Mouse (Mus musculus) cerebellum, postnatal 10 days (tissue): ENCODE measurements around the gene Zfp13.

Source experiments
- DNase-seq, 2 experiments: peaks; one replicate each; pipeline ENCODE4 v3.0.0; 2021; ENCODE audit warnings: mixed read lengths in 2 of 2

Gene Zfp13

DNA sequence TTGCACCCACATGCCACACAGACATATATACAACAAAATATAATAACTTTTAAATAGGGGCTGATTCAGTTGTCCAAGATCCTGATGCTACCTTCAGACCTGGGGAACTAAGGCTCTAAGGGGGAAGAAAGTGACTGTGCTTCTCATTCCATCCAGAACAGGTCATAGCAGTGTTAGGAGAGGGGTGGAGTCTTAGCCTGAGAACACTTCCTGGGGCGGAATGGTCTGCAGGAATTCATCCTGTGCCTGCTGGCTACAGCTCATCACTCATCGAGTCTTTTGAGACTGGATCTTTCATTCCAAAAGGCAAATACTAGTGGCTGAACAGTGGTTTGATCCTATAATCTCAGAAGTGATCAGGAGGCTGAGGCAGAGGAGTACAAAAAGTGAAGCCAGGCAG lies 12.0 kb downstream of the Zfp13 start:
- DNase-seq = no peak

GRCm38 (mm10) chr17:23585721-23586491 lies 13.4 kb downstream of the Zfp13 start:
- peak; percentile 88 for DNase-seq

GRCm38 (mm10) chr17:23584786-23585185 lies 14.5 kb downstream of the Zfp13 start:
- no peak for DNase-seq

GRCm38 (mm10) chr17:23575951-23576552 lies 23.2 kb downstream of the Zfp13 start:
- DNase-seq = no peak

GRCm38 (mm10) chr17:23574130-23574529 lies 25.2 kb downstream of the Zfp13 start:
- DNase-seq = no peak

GRCm38 (mm10) chr17:23572059-23572458 lies 27.2 kb downstream of the Zfp13 start:
- no peak for DNase-seq

DNA sequence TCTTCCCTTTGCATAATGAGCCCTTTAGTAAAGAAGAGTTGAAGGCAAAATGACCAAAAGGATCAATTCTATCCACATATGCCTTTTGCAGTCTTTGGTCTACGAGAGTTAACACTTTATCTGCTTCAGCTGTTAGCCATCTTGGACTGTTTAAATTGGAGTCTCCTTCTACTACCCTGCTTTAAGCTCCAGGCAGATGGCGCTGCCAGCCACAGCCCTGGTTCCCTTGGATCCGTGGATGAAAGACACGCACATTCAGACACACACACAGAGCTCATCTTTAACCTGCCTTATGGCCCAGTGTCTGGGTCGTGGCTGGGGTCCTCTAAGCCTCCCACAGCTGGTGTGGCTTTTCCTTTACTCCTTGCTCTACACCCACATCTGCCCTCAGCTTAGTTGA lies 28.2 kb downstream of the Zfp13 start:
- peak; percentile 56 to 62 for DNase-seq

DNA sequence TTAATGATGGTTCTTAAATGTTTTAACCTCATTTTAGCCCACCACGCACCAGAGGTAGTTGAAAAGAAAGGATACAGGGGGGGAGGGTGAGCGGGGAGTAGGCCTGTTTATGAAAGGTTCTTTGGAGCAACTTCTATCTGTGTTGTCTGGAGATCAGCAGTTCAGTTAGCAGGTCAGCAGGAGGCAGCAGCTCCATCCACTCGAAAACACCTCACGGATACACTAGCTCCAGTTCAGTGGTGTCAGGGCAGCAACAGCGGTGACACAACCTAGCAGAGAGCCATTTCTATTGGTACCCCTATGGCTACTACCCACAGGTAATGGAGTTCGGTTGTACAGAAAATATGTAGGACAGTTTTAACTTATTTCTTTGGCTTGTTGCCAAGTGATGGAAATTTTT lies 29.3 kb downstream of the Zfp13 start:
- peak; percentile 69 to 71 for DNase-seq

- peak; percentile 44 to 48 for DNase-seq
These were observed 30.9 kb downstream of the Zfp13 start for GRCm38 (mm10) chr17:23568370-23568769.

- DNase-seq = peak in 1 of 2 experiments; percentile 37
These were observed 32.5 kb downstream of the Zfp13 start for GRCm38 (mm10) chr17:23566787-23567186.

- DNase-seq = no peak
These were observed 34.9 kb downstream of the Zfp13 start for GRCm38 (mm10) chr17:23564368-23564715.

DNA sequence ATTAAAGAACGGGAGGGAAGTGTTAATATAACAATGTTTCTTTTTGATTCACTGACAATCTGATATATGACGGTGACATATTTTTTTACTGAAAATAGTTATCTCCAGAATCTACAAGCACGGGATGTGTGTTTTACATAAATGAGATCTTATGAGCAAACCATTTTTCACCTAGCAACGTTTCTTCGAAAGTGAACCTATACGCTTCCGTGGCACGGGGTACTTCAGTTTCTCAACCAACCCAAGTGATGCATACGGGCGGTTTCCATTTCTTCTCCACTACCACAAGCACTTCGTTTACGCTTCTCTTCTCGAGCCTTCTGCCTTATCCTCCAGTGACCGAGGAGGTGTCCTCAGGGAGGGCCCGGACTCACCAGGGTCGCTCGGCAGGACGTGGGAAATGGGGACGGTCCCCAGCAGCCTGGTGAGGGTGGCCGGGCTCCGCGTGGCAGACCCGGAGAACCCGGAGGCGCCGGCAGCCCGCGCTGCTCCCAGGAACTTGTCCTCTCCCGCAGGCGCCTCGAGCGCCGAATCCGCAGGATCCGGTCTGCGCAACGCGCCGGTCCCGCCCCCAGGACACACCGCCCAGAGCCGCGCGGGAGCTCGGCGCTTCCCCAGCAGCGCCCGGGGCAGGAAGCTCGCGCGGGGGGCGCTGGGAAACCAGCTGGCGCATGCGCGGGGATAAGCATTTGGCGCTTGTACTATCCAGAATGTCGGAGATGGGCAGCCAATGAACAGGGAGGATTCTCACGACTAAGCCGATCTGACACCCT lies 35.5 kb downstream of the Zfp13 start, which contains the start of gene Zfp213:
TSS of gene Zfp213 (minus strand) at position 644 of the 773 bp plus-strand sequence.
- DNase-seq = peak; percentile 96 to 97

DNA sequence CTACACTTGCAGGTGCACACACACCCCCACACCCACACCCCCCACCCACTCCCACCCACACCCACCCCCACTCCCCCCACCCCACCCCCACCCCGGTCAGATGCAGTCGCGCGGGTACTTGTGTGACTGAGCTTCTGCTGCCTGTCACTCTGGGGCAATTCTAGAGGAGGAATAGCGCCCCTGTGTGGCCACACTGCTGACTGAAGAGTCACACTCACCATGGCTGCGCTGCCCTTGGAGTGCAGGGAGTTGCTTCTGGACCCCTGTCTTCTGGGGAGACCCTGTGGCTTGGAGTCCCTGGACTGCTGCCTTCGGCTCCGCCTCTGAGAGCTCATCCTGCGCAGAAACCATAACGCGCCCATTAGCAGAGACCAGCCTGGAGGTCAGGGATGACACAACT lies 39.5 kb downstream of the Zfp13 start:
- DNase-seq = peak; percentile 62 to 73

DNA sequence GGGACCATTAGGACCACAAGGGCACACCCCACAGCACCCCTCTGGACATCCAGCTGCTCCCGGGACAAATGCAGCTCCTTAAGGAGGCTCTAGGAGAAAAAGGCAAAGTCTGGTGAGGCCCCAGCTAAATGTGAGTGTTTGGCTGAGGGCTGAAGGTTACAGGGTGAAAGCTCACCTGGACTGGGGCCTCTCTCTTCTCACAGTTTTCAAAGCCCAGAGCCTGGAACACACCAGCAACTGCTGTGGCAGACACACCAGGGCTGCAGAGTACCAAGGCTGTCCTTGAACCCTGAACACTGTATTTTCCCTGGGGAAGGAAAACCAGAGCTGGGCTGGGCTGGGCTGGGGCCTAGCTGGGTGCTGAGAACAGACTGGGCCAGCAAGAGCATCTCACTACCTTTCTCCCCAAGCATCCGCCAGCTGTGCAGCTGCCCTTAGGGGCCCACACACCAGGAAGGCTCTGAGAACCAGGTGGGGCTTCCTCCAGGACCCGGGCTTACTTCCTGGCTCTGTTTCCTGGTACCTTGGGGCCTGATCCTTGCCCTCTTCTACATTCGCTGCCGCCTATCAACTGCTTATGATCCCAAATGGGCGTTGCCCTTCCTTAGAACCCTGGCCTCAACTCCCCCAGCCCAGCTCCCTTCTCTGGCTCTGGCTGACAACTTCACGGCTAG lies 43.9 kb downstream of the Zfp13 start:
- no peak for DNase-seq

DNA sequence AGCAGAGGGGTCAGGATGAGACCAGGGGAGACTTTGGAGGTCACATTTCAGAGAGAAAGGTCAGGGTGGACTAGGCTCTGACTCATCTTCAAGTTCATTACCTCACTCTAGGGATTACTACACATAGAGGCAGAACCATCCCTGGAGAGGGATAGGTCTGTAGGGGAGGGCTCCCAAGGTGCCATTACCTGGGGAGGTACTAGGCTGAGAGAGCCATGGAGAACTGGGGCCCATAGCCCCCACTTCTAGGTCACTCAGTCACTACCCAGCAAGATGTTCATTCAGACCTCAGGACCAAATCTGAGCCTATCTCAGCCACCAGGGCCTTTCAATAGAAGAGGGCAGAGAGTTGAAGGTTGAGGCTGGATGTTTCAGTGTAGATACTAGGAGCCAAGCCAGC lies 45.0 kb downstream of the Zfp13 start:
- DNase-seq = no peak

GRCm38 (mm10) chr17:23553634-23554120 lies 45.6 kb downstream of the Zfp13 start:
- no peak for DNase-seq

DNA sequence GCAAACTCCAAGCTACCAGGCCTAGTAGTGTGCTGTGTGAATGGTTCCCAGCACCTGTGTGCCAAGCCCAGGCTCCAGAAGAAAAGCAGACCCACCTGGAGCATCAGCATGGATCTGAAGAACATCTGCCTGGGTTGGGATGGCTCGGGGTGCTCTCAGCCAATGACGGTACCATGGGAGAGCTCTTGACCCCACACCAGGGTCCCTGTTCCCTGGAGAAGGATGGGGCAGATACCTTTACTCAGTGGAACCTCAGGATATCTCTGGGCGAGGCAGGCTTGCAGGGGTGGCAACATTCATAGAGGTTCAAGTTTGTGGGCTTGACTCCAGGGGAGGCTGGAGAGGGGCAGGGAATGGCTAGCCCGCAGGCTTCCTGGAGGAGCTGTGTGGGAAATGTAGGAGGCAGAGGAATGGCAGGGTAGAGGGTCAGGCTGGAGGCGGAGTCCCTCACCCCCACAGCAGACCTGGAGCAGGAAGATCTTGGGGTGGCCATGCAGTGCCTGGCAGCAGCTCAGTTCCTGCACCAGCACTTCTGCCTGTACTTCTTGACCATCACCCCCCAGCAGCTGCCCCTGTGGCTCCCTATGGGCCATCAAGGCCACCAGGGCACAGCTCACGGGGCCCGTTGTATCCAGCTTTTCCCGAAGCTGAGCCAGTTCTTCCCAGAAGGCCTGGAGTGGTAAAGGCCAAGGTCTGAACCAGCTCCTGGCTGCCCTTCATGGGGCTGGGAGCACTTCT lies 46.2 kb downstream of the Zfp13 start:
- no peak for DNase-seq

DNA sequence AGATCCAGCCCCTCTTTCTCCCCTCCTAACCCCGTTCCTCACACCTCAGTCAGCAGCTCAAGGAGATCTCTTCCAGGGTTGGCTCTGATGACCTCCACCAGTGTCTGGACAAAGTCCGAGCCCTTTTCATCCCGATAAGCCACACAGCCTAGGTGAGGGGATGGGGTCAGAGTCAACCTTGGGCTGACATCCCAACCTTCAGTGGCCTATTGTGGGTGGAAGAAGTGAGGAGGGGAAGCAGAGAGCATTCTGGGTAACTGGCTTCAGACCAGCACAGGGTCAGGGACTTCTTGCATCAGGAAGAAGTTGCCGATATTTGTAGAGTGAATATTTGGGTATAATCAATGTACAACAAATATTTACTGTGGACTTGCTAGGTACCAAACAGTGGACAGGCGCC lies 47.3 kb downstream of the Zfp13 start:
- no peak for DNase-seq

GRCm38 (mm10) chr17:23551416-23551815 lies 47.9 kb downstream of the Zfp13 start:
- peak in 1 of 2 experiments; percentile 49 for DNase-seq

- DNase-seq = peak; percentile 41 to 42
These were observed 48.4 kb downstream of the Zfp13 start for GRCm38 (mm10) chr17:23550856-23551255.

- DNase-seq = peak; percentile 94 to 97
These were observed 49.0 kb downstream of the Zfp13 start for GRCm38 (mm10) chr17:23550188-23550791.

GRCm38 (mm10) chr17:23549441-23549840 lies 49.8 kb downstream of the Zfp13 start:
- DNase-seq = peak in 1 of 2 experiments; percentile 50
